Mouse (Mus musculus): Measurements from ENCODE around the gene Prss57.

GRCm38 (mm10) chr10:79802331-79802971, 11.7 kb upstream of the Prss57 start:
- TF ChIP-seq POLR2A (IDR thresholded peaks at IDR 0.05; ENCODE audit: control insufficient read depth, extremely low read depth, insufficient read depth, low read length, poor library complexity) (no peak), CTCF (IDR thresholded peaks at IDR 0.05; ENCODE audit: borderline replicate concordance, control insufficient read depth, extremely low read depth, insufficient read depth, low read length, poor library complexity) (no peak)

Data from thymus, adult 2 months (tissue).